Mouse (Mus musculus): Measurements from ENCODE around the gene Tada1.

The Tada1 gene

DNA sequence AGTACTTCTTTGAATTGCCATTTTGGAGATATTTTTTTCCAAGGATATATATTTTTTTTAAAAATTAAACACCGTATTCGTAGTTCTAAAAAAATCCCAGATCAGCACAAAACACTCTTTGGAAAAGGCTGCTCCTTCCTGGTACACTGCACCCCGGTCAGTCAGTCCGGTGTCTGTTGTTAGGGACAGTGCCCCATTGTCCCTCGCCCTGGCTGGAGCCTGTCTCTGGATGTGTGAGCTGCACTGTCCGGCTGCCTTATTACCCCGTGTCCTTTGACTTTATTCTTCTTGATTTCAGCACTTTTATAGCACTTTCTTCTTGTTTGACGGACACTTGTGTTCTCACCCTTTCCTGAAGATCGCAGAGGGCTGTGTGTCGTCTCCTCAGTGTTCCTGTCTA lies 5.7 kb downstream of the Tada1 start:
- DNase-seq (ENCODE audit: low spot score), result no peak

DNA sequence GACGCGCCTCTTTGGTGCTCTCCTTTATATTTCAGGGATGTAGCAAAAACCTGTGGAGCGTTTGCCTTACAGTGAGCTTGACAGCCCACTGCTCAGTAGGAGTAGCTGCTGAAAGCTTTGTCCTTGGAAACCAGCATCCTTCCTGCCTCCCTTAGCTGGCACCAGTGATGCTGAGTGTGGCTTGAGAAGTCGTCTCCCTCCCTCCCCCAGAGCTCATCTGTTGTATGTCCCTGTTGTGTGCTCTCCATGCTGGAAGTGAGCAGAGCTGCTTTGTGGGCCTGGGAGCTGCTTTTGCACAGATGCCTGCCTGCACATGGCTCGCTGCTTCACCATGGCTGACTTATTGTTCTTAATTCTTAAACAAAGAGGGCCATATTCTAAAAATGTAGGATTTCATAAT lies 6.5 kb downstream of the Tada1 start:
- DNase-seq (ENCODE audit: low spot score), result no peak

DNA sequence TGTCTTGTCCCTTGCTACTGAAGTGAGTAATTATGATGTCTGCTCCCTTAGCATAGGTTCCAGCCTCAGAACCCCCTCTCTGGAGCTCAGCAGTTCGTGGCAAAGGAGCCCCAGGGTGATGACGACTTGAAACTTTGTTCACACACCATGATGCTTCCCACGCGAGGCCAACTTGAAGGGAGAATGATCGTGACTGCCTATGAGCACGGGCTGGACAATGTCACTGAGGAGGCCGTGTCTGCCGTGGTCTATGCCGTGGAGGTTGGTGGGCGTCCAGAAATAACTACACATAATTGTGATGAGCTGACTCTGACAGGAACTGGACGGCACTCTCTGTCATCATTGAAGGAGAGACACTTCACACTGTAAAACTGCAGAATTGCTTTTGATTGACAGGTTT lies 9.6 kb downstream of the Tada1 start:
- DNase-seq (ENCODE audit: low spot score), result no peak

DNA sequence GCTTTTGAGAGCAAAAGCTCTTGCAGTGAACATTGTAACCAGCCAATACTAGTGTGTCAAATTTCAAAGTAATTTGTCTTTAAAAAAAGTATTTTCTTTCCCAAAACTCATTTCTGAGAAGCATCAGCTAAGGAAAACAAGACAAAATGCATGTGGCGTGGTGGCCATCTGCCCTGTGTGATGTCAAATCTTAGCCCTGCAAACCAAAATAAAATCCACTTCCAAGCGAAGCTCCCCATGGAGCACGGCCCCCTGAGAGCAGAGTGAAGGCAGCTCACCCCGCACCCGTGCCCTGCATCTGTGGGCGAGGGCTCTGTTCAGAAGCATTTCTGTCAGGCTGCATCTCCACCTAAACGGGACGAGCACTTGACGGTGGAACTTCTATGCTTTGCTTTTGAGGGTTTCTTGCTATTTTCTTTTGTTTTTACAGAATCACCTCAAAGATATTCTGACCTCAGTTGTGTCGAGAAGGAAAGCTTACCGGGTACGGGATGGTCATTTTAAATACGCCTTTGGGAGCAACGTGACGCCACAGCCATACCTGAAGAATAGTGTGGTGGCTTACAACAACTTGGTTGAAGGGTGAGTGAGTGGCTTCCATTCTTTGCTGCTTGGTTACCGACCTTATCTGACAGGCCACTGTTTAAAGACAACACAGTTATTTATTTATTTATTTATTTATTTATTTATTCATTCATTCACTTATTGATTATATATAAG lies 10.7 kb downstream of the Tada1 start:
- no peak for DNase-seq (ENCODE audit: low spot score)

DNA sequence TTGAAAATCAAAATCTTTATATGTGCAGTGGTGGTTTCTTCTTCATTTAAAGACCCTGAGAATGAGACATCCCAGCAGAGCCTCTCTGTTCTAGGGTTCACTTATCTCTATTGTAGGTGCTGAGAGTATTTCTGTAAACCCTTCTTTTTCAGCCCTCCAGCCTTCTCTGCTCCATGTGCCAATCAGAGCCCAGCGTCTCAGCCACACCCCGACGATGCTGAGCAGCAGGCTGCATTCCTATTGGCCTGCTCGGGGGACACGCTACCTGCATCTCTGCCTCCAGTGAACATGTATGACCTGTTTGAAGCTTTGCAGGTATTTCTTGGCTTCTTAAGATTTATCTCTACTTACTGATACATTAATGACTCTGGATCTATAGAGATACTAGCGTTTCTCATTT lies 12.8 kb downstream of the Tada1 start:
- DNase-seq (ENCODE audit: low spot score), result no peak

DNA sequence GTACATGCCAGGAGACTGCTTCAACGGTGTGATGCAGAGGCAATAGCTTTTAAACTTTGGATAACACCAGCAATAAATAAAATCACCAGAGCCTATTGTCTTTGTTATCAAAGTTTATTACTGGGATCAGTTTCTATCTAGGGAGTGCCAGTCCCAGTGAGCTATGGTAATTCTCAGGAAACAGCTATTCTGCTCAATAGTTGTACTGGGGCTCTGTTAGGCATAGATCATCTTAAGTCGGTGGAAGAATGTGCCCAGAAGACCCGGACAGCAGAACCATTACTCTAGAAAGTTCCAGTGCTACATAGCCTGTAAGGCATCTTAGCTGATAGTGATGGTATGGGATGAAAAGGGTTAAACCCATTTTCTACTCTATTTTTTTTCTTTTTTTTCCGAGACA lies 15.9 kb downstream of the Tada1 start:
- DNase-seq (ENCODE audit: low spot score), result no peak

DNA sequence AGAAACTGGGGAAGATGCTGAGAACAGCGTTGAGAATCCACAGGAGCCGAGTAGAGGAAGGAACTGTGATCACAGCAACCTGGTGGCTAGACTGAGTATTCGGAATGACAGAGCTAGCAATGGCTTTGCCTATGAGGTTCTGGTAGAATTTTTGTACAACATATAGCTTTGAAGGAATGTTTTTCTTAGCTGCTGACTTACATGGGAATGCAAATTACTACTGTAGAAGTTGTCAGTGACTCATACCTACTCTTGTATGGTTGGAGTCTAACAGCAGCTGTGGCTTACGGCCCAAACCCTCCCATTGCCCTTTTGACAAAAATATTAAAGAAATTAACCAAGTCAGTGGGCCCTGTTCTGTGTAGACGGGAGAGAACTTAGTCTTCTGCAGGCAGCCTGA lies 16.8 kb downstream of the Tada1 start:
- no peak for DNase-seq (ENCODE audit: low spot score)

DNA sequence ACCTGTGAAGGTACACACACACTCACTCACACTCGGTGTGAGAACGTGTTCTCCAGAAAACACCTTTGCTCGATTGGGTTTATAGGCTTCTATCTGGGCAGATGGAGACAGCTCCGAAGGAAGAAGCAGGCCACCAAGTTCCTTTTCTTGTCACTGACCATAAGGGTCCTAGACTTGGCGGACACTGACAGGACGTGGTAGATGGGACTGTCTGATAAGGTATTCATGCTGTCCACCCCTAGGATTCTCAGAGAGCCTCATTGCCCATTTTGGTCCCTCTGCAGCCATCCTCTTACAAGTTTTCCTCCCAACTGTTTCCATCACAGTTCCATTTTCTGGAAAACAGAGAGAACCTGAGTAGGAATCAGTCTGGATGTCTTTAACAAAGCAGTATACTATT lies 17.5 kb downstream of the Tada1 start:
- no peak for DNase-seq (ENCODE audit: low spot score)

DNA sequence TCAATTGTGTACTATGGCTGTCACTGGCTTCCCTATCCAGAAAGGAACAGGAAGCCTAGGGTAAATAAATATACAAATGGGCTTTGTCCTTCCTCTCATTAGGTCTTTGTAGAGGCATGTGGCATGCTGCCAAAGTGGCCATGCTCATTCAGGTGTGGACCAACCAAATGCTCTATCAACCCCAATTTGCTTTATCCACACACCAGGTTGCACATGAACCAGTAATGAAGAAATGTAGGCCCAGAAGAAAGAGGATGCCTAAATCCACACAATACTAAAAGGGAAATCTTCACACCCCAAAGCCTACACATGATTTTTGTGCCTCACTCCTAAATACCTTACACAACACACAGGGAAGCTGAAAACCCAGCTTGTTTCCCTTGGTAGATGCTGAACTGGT lies 22.6 kb downstream of the Tada1 start:
- DNase-seq (ENCODE audit: low spot score), result no peak

DNA sequence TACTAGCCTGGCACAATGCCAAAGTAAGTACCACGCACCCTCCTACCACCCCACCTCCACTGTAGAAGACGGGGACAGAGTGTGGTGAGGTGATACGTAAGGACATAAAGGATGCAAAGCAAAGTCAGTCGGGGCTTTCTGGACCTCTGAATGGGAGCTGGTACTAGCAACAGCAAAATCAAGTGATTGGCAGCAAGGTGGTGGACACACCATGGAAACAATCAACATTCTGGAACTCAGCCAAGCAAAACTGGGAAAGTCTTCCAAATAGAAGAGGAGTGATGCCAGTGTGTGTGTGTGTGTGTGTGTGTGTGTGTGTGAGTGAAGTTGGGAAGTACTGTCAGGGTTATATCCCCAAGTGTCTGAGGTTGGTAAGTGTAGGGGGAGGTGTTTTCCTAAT lies 23.1 kb downstream of the Tada1 start:
- no peak for DNase-seq (ENCODE audit: low spot score)

DNA sequence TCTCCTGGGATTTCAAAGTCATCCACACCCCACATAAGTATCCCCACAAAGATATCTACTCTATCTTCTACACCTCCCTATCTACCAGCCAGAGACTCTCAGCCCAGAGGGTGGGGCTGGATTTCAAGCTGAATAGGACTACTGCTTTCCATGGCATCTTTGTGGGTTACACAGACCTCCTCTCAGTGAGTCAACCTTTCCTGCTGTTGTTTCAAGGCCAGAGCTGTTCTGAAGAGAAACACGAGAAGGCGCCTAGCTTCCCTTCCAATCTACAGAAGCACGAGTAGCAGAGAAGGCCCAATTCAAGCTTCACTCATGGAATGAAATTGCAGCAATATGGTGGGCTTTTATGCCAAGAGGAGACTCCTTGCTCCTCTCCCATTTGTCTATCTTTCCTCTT lies 24.9 kb downstream of the Tada1 start:
- no peak for DNase-seq (ENCODE audit: low spot score)

DNA sequence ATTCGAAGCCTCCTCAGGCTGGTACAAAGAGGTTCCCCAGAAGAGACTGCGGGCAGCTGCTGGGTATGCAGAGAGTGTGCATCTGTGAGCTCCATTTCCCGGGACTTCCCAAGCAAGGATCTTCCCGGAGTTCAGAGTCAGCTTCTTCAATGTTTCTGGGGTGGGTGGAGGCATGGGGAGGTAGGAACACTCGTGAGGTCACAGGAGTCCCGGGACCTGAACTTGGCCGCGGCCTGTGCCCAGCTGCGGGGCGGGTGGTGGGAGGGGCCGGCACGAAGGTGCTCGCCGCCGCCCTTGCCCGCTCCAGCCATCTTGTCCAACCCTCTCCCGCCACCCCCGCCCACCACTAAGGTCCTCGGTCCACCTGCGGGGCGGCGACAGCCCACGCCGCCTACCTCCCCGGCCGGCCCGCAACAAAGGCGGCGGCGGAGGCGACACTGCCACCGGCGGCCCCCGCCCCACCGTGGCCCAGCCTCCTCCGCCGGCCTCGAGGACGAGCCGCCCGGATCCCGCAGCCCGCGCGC lies 30.3 kb downstream of the Tada1 start:
- DNase-seq (ENCODE audit: low spot score), result peak; percentile 40

DNA sequence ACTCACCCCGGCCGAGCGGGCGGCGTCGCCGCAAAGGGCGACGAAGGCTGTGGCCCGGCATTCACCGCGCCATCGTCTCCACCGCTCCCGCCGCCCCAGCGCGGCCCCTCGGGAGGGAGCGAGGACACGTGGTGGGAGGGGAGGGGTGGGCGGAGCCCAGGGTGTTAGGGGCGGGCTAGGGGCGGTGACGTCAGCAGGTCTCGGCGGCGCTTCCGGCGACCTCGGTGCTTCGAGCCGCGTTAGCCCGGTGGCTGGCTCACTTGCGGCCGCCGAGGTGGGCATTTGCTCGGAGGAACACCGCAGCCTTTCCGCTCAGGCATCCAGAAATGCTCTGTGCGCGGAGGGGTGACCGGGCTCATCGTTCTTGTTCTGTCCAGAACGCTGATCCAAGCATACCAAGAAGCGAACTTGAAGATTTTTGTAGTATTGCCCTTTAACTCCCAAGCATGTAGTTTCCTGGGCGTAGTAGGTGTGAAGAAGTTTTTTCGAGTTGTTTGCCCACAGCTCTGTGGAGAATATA lies 30.9 kb downstream of the Tada1 start, which contains the start of gene Pogk:
Gene Pogk (minus strand): TSS at position 163 of the 520 bp plus-strand sequence.
- DNase-seq (ENCODE audit: low spot score), result peak; percentile 83

DNA sequence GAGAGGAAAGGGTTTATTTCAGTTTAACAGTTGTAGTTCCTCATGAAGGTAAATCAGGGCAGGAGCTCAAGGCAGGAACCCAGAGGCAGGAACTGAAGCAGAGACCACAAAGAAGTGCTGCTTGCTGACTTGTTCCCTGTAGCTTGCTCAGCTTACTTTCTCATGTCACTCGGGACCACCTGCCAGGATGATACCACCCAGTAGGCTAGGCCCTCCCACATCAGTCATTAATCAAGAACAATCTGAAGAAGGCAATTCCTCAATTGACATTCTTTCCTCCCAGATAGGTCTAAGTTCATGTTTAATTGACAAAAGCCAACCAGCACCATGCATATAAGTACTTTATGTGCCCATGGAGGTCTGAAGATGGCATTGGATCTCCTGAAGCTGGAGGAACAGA lies 32.6 kb downstream of the Tada1 start:
- no peak for DNase-seq (ENCODE audit: low spot score)

DNA sequence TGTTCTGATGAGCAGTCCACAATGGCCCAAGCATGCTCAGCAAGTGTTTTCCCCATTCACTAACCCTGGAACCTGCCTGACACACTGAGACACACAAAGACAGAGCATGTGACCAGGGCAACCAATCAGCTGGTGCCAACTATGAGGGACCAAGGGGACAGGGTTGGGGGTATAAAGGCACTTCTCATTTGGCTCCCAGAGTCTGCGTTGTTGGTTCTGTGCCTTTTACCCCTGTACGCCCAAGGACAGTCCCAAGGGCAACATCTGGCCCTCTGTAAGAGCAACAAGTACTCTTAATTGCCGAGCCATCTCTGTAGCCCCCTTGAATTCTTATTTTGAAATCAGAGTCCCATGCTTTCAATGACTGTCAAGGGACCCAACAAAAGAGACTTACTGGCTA lies 33.4 kb downstream of the Tada1 start:
- DNase-seq (ENCODE audit: low spot score), result no peak

DNA sequence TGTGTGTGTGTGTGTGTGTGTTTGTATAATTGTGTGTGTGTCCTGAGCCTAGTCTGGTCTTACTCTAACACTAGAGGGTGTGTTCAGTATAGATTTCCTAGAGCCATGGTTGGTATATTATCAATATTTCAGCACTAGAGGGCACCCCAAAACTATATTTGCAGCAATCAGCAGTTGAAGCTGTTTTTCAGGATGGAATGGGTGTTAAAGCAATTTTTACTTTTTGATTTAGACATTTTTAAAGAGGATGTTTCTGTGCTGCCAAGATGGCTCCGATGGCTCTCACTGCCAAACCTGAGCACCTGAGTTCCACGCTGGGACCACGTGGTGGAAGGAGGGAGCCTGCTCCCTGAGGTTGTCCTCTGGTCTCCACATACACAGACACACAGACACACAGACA lies 50.2 kb downstream of the Tada1 start:
- DNase-seq (ENCODE audit: low spot score), result no peak

DNA sequence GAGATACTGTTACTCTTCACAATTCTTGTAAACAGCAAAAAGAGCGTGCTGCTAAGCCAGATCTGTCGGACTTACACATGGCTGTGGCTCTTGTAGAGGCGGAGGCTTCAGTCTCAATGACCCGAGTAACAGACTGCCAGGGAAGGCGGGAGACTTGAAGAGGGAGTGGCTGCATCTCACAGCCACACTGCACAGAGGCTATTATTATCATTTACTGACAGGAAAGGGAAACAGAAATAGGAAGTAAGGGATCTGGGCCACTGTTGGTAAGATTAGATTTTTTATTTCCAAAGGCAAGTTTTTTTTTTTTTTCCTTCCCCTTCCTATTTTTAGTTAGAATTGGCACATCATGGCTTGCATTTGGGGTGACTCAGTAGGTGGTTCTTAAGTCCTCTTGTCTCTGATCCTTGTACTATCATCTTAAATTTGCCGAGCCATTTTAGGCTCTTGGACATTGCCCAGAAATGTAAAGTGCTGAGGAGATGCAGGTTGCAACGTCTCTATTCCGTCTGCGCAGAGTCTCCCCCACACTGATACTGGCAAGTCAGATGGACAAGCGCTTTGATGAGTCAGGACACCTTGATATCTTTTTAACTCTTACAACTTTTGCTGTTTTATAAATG lies 51.0 kb downstream of the Tada1 start:
- DNase-seq (ENCODE audit: low spot score), result no peak

DNA sequence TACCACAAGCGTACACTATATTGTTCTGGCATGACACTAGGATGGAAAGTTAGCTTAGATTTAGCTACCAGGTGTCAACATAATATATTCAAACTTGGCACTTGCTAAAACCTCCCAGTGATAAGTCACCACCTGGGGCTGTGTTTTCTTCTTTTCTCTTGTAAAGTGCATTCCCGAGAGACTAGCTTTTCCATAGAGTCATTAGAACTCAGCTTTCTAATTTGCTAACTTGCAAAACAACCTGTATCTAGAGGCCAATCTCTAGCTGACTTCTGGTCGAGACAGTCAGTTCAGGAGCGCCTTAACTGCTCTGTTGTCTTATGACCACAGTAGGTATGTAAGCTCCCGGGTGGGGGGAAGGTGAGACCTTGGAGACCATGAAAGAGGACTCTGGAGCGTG lies 60.5 kb downstream of the Tada1 start:
- DNase-seq (ENCODE audit: low spot score), result no peak

DNA sequence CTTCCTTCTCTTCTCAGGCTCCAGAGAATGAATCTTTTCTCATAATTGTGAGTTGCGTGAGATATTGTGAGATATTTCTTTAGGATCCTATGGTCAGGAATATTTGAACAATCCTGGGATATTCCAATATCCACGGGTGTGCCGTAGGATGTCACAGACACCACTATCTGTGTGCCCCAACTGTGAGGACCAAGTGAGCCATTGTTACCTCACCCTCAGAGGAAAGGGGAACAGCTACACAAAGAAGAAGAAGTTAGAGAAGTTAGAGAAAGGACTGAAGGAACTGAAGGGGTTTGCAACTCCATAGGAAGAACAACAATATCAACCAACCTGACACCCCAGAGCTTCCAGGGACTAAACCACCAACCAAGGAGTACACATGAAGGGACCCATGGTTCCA lies 63.1 kb downstream of the Tada1 start:
- DNase-seq (ENCODE audit: low spot score), result no peak

All from urinary bladder, postnatal 14 days (tissue).